Mouse (Mus musculus) small intestine, adult 2 months (tissue): ENCODE results near the gene Cyp2b19. TPM values are rescaled to one million over a fixed set of nuclear protein-coding genes. Genes with fewer than 3 reads are reported as not detected.

Experiments used
- H3K27ac ChIP-seq: fragments of 200-500 bp; 2 replicates; pipeline ENCODE4 v1.5.1; 2012; ENCODE audit warnings: low read depth, low read length, control low read depth, inconsistent platforms; ENCODE audit not compliant: insufficient read depth
- H3K27me3 ChIP-seq: fragments of 200-500 bp; 2 replicates; pipeline ENCODE4 v1.6.1; 2012; ENCODE audit warnings: mild to moderate bottlenecking, moderate library complexity, low read length, inconsistent platforms; ENCODE audit not compliant: control insufficient read depth, insufficient read depth
- H3K36me3 ChIP-seq: fragments of 200-500 bp; 2 replicates; pipeline ENCODE4 v1.6.1; 2012; ENCODE audit warnings: mild to moderate bottlenecking, low read length, control low read depth, inconsistent platforms; ENCODE audit not compliant: control insufficient read depth, insufficient read depth
- H3K4me1 ChIP-seq: fragments of 200-500 bp; 2 replicates; pipeline ENCODE4 v1.6.1; 2012; ENCODE audit warnings: low read length, inconsistent platforms, mixed read lengths; ENCODE audit not compliant: control insufficient read depth, insufficient read depth, insufficient read length
- H3K4me3 ChIP-seq: fragments of 200-500 bp; 2 replicates; pipeline ENCODE4 v1.5.1; 2012; ENCODE audit warnings: low read depth, mild to moderate bottlenecking, control low read depth, inconsistent platforms, low read length, moderate library complexity
- CTCF ChIP-seq: fragments of 200-500 bp; IDR thresholded peaks from 2 replicates; pipeline ENCODE4 v1.5.1; 2012; ENCODE audit warnings: low read depth, mild to moderate bottlenecking, control low read depth, inconsistent platforms, low read length, moderate library complexity, mixed read lengths; ENCODE audit not compliant: insufficient replicate concordance, insufficient read length; ENCODE audit errors: extremely low read depth
- POLR2A ChIP-seq: fragments of 200-500 bp; IDR thresholded peaks from 2 replicates; pipeline ENCODE4 v1.6.1; 2012; ENCODE audit warnings: low read depth, mild to moderate bottlenecking, control low read depth, inconsistent platforms, low read length, moderate library complexity
- WGBS: fragments of 180-500 bp; shearing (Covaris S2); methylation state at CpG from one replicate; pipeline ENCODE4 v1.1.7; 2018; 5-methylcytosine and 5-hydroxymethylcytosine counted together
- polyA plus RNA-seq: library from polyadenylated mRNA; depleted of rRNA; stranded (reverse); fragments of >200 nt; gene quantifications from 2 replicates; pipeline ENCODE4 v1.2.3, GENCODE M21; 2012; rRNA removed

Gene Cyp2b19
- polyA plus RNA-seq, 1 experiment = not detected

GRCm38 (mm10) chr7:26808592-26808991 is 51.6 kb downstream of the Cyp2b19 start, which contains the start of gene Cyp2g1:
Gene Cyp2g1 (plus strand): TSS chr7:26808892.
- 74% methylated on average over 2 of the region's 2 CpGs for WGBS
- no peaks in the 10 kb centered on the region for H3K36me3 ChIP-seq
- H3K4me1 ChIP-seq = no peaks in the 10 kb centered on the region
- no peak within 1 kb of the TSS for H3K27ac ChIP-seq
- TF ChIP-seq POLR2A (no peak), CTCF (no peak)
- no peaks in the 10 kb centered on the region for H3K27me3 ChIP-seq
- H3K4me3 ChIP-seq = no peak within 1 kb of the TSS

Other genes starting within 250 kb of the Cyp2b19 start
- gene Nlrp9a, start 222.1 kb upstream of the Cyp2b19 start, polyA plus RNA-seq = not detected in 2 replicates
- not detected in 2 replicates for gene Vmn1r185, start 138.7 kb upstream of the Cyp2b19 start, polyA plus RNA-seq
- not detected in 2 replicates for gene Cyp2b23, start 70.7 kb upstream of the Cyp2b19 start, polyA plus RNA-seq
- gene Cyp2g1, start 51.8 kb downstream of the Cyp2b19 start, polyA plus RNA-seq = not detected in 2 replicates
- not detected in 2 replicates for gene Cyp2a5, start 78.2 kb downstream of the Cyp2b19 start, polyA plus RNA-seq
- gene Cyp2a22, start 182.2 kb downstream of the Cyp2b19 start, polyA plus RNA-seq = not detected in 2 replicates